Mouse (Mus musculus): ENCODE results near the gene Cit. TPM values are rescaled to one million over a fixed set of nuclear protein-coding genes. Genes with fewer than 3 reads are reported as not detected.

Gene Cit
- polyA plus RNA-seq, 2 experiments: 11.7 to 19.0 TPM

DNA sequence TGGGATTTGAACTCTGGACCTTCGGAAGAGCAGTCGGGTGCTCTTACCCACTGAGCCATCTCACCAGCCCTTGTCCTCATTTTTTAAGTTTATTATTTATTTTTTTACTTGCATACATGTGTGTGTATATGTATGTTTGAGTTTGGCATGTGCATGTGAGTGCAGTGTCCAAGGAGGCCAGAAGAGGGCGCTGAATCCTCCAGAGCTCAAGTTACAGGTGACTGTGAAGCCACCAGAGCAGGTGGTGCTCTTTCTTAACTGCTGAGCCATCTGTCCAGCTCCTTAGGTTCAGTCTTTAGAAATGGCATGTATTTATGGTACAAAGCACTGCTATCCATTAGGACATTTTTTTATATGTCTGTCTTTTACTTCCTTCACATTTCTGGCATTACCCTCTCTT lies 97.3 kb downstream of the Cit start:
- no peak for TF ChIP-seq POLR2A (IDR thresholded peaks at IDR 0.05; ENCODE audit: borderline replicate concordance, extremely low read depth, insufficient read depth, insufficient read length)
- Histone ChIP-seq H3K27ac (replicated peaks; ENCODE audit: low read depth, low read length) (no peak overlapping the region), H3K36me3 (ENCODE audit: control insufficient read depth, insufficient read depth, low read length) (peaks cover 37% of the 10 kb centered on the region), H3K27me3 (ENCODE audit: control insufficient read depth, insufficient read depth, low read length) (no peaks in the 10 kb centered on the region), H3K4me3 (replicated peaks; ENCODE audit: low read length) (no peak overlapping the region), H3K9ac (ENCODE audit: low read depth, low read length, severe bottlenecking) (no peak overlapping the region), H3K4me2 (replicated peaks; ENCODE audit: low read depth, low read length, severe bottlenecking) (no peak overlapping the region), H3K4me1 (ENCODE audit: control insufficient read depth, insufficient read depth, low read length) (no peaks in the 10 kb centered on the region), H3K9me3 (ENCODE audit: control insufficient read depth, low read length) (no peaks in the 10 kb centered on the region)
- ATAC-seq (ENCODE audit: low FRiP score, low read depth) (no peak), DNase-seq (ENCODE audit: low spot score) (no peak)
- WGBS: 89% methylated on average over 3 of the region's 3 CpGs

DNA sequence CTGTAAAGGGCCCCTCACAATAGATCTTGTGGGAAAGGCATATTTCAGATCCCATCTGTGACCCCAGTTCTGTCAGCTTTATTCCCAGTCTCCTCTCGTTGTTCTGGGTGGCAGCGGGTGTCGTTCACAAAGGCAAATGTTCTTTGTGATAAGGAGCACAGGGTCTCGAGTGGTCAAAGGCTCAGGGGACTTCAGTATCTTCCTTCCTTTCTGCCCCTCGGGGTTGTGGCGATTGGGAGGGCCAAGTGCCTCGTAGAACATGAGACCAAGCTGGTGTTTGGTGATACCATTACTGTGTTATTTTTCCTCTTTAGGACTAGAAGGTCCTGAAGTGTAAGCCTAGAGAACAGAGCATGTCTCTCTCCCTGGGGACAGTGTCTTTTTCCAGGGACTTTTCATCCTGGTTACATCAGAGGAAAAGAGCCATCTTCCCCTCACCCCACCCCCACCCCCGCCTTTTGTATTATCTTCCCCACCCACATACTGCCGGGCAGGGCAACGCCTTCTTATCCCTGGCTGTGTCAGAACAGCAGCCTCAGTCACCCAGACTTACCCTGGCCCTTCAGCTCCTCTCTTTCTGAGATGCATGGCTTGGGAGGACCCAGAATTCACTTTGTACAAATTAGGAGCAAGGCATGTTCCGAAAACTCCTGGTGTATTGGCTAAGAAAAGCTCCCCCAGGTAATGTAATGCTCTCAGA lies 99.9 kb downstream of the Cit start:
- Histone ChIP-seq H3K4me1 (ENCODE audit: control insufficient read depth, insufficient read depth, low read length) (no peaks in the 10 kb centered on the region), H3K27me3 (ENCODE audit: control insufficient read depth, insufficient read depth, low read length) (no peaks in the 10 kb centered on the region), H3K4me3 (replicated peaks; ENCODE audit: low read length) (no peak overlapping the region), H3K27ac (replicated peaks; ENCODE audit: low read depth, low read length) (no peak overlapping the region), H3K36me3 (ENCODE audit: control insufficient read depth, insufficient read depth, low read length) (peaks cover 25% of the 10 kb centered on the region), H3K9ac (ENCODE audit: low read depth, low read length, severe bottlenecking) (no peak overlapping the region), H3K9me3 (ENCODE audit: control insufficient read depth, low read length) (no peaks in the 10 kb centered on the region), H3K4me2 (replicated peaks; ENCODE audit: low read depth, low read length, severe bottlenecking) (no peak overlapping the region)
- ATAC-seq (ENCODE audit: low FRiP score, low read depth) (no peak), DNase-seq (ENCODE audit: low spot score) (no peak)
- no peak for TF ChIP-seq POLR2A (IDR thresholded peaks at IDR 0.05; ENCODE audit: borderline replicate concordance, extremely low read depth, insufficient read depth, insufficient read length)
- 71% methylated on average over 11 of the region's 11 CpGs for WGBS

DNA sequence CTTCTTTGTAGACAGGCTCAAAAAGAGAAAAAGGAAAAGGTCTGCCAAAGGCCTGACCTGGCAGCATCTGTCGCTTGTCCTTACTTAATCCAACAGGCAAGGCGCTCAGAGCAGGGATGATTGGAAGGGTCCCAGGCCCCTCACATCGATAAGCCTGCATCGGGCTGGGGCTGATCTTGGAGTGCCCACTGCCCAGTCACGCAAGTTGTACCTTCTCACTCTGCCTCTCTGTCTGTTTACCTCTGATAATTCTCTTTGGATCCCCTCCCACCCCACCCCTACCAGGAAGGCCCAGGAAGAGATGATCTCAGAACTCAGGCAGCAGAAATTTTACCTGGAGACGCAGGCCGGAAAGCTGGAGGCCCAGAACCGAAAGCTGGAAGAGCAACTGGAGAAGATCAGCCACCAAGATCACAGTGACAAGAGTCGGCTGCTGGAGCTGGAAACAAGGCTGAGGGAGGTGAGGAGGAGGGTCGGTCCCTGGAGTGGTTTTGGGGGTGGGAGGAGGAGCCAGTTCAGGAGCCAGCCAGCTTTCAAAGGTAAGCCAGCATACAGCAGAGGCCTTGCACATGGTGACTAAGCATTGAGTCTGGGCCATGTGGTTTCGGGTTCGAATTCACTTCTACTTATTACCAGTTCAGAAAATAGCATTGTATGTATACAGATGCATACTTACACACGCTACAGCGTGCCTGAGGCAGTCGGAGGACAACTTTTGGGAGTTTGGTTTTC lies 102.7 kb downstream of the Cit start:
- DNase-seq (ENCODE audit: low spot score) (no peak), ATAC-seq (ENCODE audit: low FRiP score, low read depth) (no peak)
- Histone ChIP-seq H3K9ac (ENCODE audit: low read depth, low read length, severe bottlenecking) (no peak overlapping the region), H3K4me2 (replicated peaks; ENCODE audit: low read depth, low read length, severe bottlenecking) (no peak overlapping the region), H3K9me3 (ENCODE audit: control insufficient read depth, low read length) (no peaks in the 10 kb centered on the region), H3K27me3 (ENCODE audit: control insufficient read depth, insufficient read depth, low read length) (no peaks in the 10 kb centered on the region), H3K27ac (replicated peaks; ENCODE audit: low read depth, low read length) (no peak overlapping the region), H3K4me1 (ENCODE audit: control insufficient read depth, insufficient read depth, low read length) (no peaks in the 10 kb centered on the region), H3K36me3 (ENCODE audit: control insufficient read depth, insufficient read depth, low read length) (peaks cover 32% of the 10 kb centered on the region), H3K4me3 (replicated peaks; ENCODE audit: low read length) (no peak overlapping the region)
- 93% methylated on average over 15 of the region's 15 CpGs for WGBS
- TF ChIP-seq POLR2A (IDR thresholded peaks at IDR 0.05; ENCODE audit: borderline replicate concordance, extremely low read depth, insufficient read depth, insufficient read length): no peak

DNA sequence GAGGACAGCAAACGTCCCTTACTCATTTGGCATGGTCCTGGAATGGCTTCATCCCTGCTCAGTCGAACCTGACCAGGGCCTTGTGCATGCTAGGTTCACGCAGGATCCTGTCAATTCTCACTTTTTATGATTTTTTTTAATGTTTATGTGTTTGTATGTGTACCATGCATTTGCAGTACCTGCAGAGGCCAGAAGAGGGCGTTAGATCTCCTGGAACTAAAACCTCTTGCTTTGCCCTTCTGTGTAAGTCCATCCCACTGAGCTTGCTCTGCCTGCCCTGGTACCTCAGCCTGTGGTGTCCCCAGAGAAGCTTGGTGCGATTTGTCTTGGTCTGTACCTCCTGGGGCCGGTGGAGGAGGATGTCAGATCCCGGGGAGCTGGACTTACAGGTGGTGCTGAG lies 105.9 kb downstream of the Cit start:
- no peak for TF ChIP-seq POLR2A (IDR thresholded peaks at IDR 0.05; ENCODE audit: borderline replicate concordance, extremely low read depth, insufficient read depth, insufficient read length)
- H3K36me3 ChIP-seq (ENCODE audit: control insufficient read depth, insufficient read depth, low read length): peaks cover 43% of the 10 kb centered on the region
- no peak overlapping the region for H3K4me2 ChIP-seq (replicated peaks; ENCODE audit: low read depth, low read length, severe bottlenecking)
- 85% methylated on average over 7 of the region's 7 CpGs for WGBS
- no peaks in the 10 kb centered on the region for H3K27me3 ChIP-seq (ENCODE audit: control insufficient read depth, insufficient read depth, low read length)
- ATAC-seq (ENCODE audit: low FRiP score, low read depth) (no peak), DNase-seq (ENCODE audit: low spot score) (no peak)
- no peak overlapping the region for H3K4me3 ChIP-seq (replicated peaks; ENCODE audit: low read length)
- no peak overlapping the region for H3K9ac ChIP-seq (ENCODE audit: low read depth, low read length, severe bottlenecking)
- H3K4me1 ChIP-seq (ENCODE audit: control insufficient read depth, insufficient read depth, low read length): no peaks in the 10 kb centered on the region
- H3K9me3 ChIP-seq (ENCODE audit: control insufficient read depth, low read length): 0 out of 2 replicates have a peak, but pooled peaks cover 3% of the 10 kb centered on the region
- no peak overlapping the region for H3K27ac ChIP-seq (replicated peaks; ENCODE audit: low read depth, low read length)

DNA sequence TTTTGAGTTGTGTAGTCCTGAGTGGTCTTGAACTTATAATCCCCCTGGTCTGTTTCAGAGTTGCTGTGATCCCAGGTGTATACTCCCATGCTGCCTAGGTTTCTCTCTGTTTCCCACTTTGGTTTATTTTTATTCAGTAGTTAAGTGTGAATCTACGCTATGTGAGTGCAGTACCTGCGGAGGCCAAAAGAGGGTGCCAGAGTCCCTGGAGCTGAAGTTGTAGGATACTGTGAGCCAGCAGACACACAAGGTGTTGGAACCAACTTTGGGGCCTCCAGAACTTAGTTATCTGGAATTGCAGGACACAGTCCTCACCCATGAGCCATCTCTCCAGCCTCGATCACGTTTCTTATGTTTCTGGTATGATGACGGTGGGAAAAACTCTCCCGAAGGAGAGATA lies 108.1 kb downstream of the Cit start:
- no peak for TF ChIP-seq POLR2A (IDR thresholded peaks at IDR 0.05; ENCODE audit: borderline replicate concordance, extremely low read depth, insufficient read depth, insufficient read length)
- Histone ChIP-seq H3K9me3 (ENCODE audit: control insufficient read depth, low read length) (0 out of 2 replicates have a peak, but pooled peaks cover 3% of the 10 kb centered on the region), H3K27me3 (ENCODE audit: control insufficient read depth, insufficient read depth, low read length) (no peaks in the 10 kb centered on the region), H3K4me2 (replicated peaks; ENCODE audit: low read depth, low read length, severe bottlenecking) (no peak overlapping the region), H3K4me3 (replicated peaks; ENCODE audit: low read length) (no peak overlapping the region), H3K4me1 (ENCODE audit: control insufficient read depth, insufficient read depth, low read length) (no peaks in the 10 kb centered on the region), H3K27ac (replicated peaks; ENCODE audit: low read depth, low read length) (no peak overlapping the region), H3K9ac (ENCODE audit: low read depth, low read length, severe bottlenecking) (no peak overlapping the region), H3K36me3 (ENCODE audit: control insufficient read depth, insufficient read depth, low read length) (peaks cover 50% of the 10 kb centered on the region)
- ATAC-seq (ENCODE audit: low FRiP score, low read depth) (no peak), DNase-seq (ENCODE audit: low spot score) (no peak)
- WGBS: 97% methylated on average over 6 of the region's 6 CpGs
